23 mouse cellular contexts compared by ENCODE assay signal in the genomic region with DNA sequence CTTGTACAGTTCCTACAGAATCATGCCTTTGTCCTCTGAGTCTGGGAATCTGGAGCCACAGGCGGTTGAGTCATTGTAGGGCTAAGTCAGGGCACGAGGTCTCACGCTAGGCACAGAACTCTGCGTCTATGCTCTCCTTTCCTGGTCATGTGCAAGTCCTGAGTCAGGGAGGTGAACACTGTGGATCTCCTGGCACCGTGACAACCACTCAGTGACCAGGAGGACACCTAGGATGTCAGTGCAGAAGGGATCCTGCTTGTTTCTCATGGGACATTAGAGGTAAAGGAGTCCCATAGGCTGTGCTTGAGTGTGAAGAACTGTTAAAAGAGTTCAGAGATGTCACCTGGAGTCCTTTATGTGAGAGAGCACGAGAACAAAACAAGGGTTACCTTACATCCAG. TPM values are rescaled to one million over a fixed set of nuclear protein-coding genes. Genes with fewer than 3 reads are reported as not detected.
DNase-seq lines count a peak whose midpoint lies in the region; ATAC-seq and TF ChIP-seq lines count a peak whose summit lies in the region.
"Had no signal": no experiment of that assay in that cellular context is flagged by ENCODE, and none has a peak within 500 bp of the region (broad histone marks: within the 10 kb centered on the region; RNA-seq: fewer than 3 reads in every experiment).

No protein-coding gene starts in this region.

- WGBS in liver, embryonic 12.5 days (ENCODE audit: insufficient replicate concordance), result 87% methylated on average over 6 of the region's 6 CpGs
- 88% methylated on average over 6 of the region's 6 CpGs for WGBS in liver, embryonic 11.5 days
- WGBS in liver, postnatal 0 days (ENCODE audit: insufficient replicate concordance), result 91% methylated on average over 6 of the region's 6 CpGs

- no peaks in the 10 kb centered on the region for H3K27me3 ChIP-seq in liver, embryonic 12.5 days (replicated peaks)
- H3K27me3 ChIP-seq in liver, embryonic 11.5 days (replicated peaks; ENCODE audit: control insufficient read depth, insufficient read depth, low read length), result no peaks in the 10 kb centered on the region
- H3K27me3 ChIP-seq in liver, postnatal 0 days (ENCODE audit: insufficient read depth, low read length), result no peaks in the 10 kb centered on the region
- H3K27me3 ChIP-seq: embryonic facial prominence, embryonic 15.5 days; heart, embryonic 12.5 days; hindbrain, embryonic 13.5 days; intestine, embryonic 15.5 days had no signal

- peak; percentile 89 for DNase-seq in heart, adult 11 months
- no peak for DNase-seq in heart, postnatal 14 days
- no peak for DNase-seq in liver, embryonic 11.5 days (ENCODE audit: low spot score)
- DNase-seq in liver, postnatal 0 days, result no peak
- no peak for DNase-seq in gastrocnemius, postnatal 25 days
- DNase-seq in lung, postnatal 4 days, result no peak
- DNase-seq: adrenal gland, postnatal 10 days; cerebellum, adult 18-20 months; cerebellum, adult 9-11 months; gastrocnemius, adult 2 months; heart, adult 2 months; heart, postnatal 36 days had no signal

- H3K27ac ChIP-seq in liver, embryonic 12.5 days, result peak overlapping the region; percentile 100
- H3K27ac ChIP-seq in liver, embryonic 11.5 days (ENCODE audit: low read depth, low read length), result no peak overlapping the region; the same call in 1 of the 2 replicates
- H3K27ac ChIP-seq in liver, postnatal 0 days (ENCODE audit: low read depth), result peak overlapping the region; percentile 94
- H3K27ac ChIP-seq: embryonic facial prominence, embryonic 15.5 days; forebrain, embryonic 10.5 days; gastrocnemius, adult 2 months; heart, adult 2 months; hindbrain, embryonic 13.5 days; intestine, embryonic 15.5 days had no signal

- H3K36me3 ChIP-seq in liver, embryonic 12.5 days, result 0 out of 2 replicates have a peak, but pooled peaks cover 7% of the 10 kb centered on the region
- no peaks in the 10 kb centered on the region for H3K36me3 ChIP-seq in liver, embryonic 11.5 days (ENCODE audit: control insufficient read depth, insufficient read depth, low read length)
- no peaks in the 10 kb centered on the region for H3K36me3 ChIP-seq in liver, postnatal 0 days (replicated peaks; ENCODE audit: insufficient read depth, low read length)
- H3K36me3 ChIP-seq: embryonic facial prominence, embryonic 15.5 days; forebrain, embryonic 10.5 days; G1E; heart, embryonic 12.5 days; hindbrain, embryonic 13.5 days; intestine, embryonic 15.5 days had no signal

- intact Hi-C loops in heart, postnatal 14 days (cut with DNase I), result no loop called here

- H3K4me3 ChIP-seq in liver, embryonic 12.5 days, result no peak overlapping the region
- H3K4me3 ChIP-seq in liver, embryonic 11.5 days (ENCODE audit: low read depth, low read length), result no peak overlapping the region
- H3K4me3 ChIP-seq in liver, postnatal 0 days (ENCODE audit: low read depth, low read length), result no peak overlapping the region
- H3K4me3 ChIP-seq: embryonic facial prominence, embryonic 15.5 days; erythroblast, embryonic 14.5 days; forebrain, embryonic 10.5 days; gastrocnemius, adult 2 months; heart, adult 2 months; heart, embryonic 12.5 days; hindbrain, embryonic 13.5 days; intestine, embryonic 15.5 days had no signal

- TF ChIP-seq CTCF in liver, postnatal 0 days (IDR thresholded peaks at IDR 0.05; ENCODE audit: low read depth), result no peak

- H3K4me1 ChIP-seq in liver, embryonic 12.5 days, result peaks cover 93% of the 10 kb centered on the region
- peaks cover 65% of the 10 kb centered on the region for H3K4me1 ChIP-seq in liver, embryonic 11.5 days (replicated peaks; ENCODE audit: control insufficient read depth, insufficient read depth, low read length)
- H3K4me1 ChIP-seq in liver, postnatal 0 days (ENCODE audit: insufficient read depth), result peaks cover 74% of the 10 kb centered on the region

- H3K4me2 ChIP-seq in liver, embryonic 12.5 days, result no peak overlapping the region
- no peak overlapping the region for H3K4me2 ChIP-seq in liver, embryonic 11.5 days
- no peak overlapping the region for H3K4me2 ChIP-seq in liver, postnatal 0 days (ENCODE audit: low read depth, low read length)
- H3K4me2 ChIP-seq: embryonic facial prominence, embryonic 15.5 days; heart, embryonic 12.5 days; hindbrain, embryonic 13.5 days; intestine, embryonic 15.5 days had no signal

- no peak for ATAC-seq in liver, embryonic 12.5 days
- ATAC-seq in liver, embryonic 11.5 days (replicated peaks; ENCODE audit: low FRiP score), result no peak
- ATAC-seq in liver, postnatal 0 days, result no peak
- ATAC-seq: CD4-positive, CD25-positive, alpha-beta regulatory T cell, adult 4 months; forebrain, embryonic 14.5 days; intestine, embryonic 15.5 days had no signal

- peak overlapping the region; percentile 53; the same call in 1 of the 2 replicates for H3K9ac ChIP-seq in liver, embryonic 12.5 days
- no peak overlapping the region for H3K9ac ChIP-seq in liver, embryonic 11.5 days (ENCODE audit: low read depth, low read length)
- H3K9ac ChIP-seq in liver, postnatal 0 days (replicated peaks), result no peak overlapping the region
- H3K9ac ChIP-seq: embryonic facial prominence, embryonic 15.5 days; heart, embryonic 12.5 days; hindbrain, embryonic 13.5 days; intestine, embryonic 15.5 days had no signal

- no peaks in the 10 kb centered on the region for H3K9me3 ChIP-seq in liver, embryonic 12.5 days (replicated peaks)
- H3K9me3 ChIP-seq in liver, embryonic 11.5 days (ENCODE audit: control insufficient read depth, low read length), result no peaks in the 10 kb centered on the region
- H3K9me3 ChIP-seq in liver, postnatal 0 days (ENCODE audit: low read length), result no peaks in the 10 kb centered on the region
- H3K9me3 ChIP-seq: embryonic facial prominence, embryonic 15.5 days; forebrain, embryonic 10.5 days; G1E; heart, embryonic 12.5 days; hindbrain, embryonic 13.5 days; intestine, embryonic 15.5 days had no signal

- TF ChIP-seq EP300 in liver, postnatal 0 days (IDR thresholded peaks at IDR 0.05; ENCODE audit: low read depth), result no peak

RNA-seq across cellular contexts. Expression of gene Lipc, which starts 26.8 kb away (rescaled TPM):
- under 1 TPM in 1 of 2 experiments, not detected in 1; 0.36 TPM for total RNA-seq in heart, postnatal 14 days (2021)
- polyA plus RNA-seq in liver, embryonic 12.5 days (2016; fragmentation: Nextera tagmentation; extraction: Ambion mirVana), result 15.4 and 17.5 TPM in 2 replicates
- 15.0 and 16.7 TPM in 2 replicates for polyA plus RNA-seq in liver, embryonic 11.5 days (2014; fragmentation: Nextera tagmentation; extraction: Ambion mirVana)
- 104 and 108 TPM in 2 replicates for polyA plus RNA-seq in liver, postnatal 0 days (2015; fragmentation: Nextera tagmentation; extraction: Ambion mirVana)
- total RNA-seq in gastrocnemius, postnatal 25 days (2021), result not detected
- total RNA-seq: gastrocnemius, adult 2 months; heart, postnatal 36 days had no signal
- polyA plus RNA-seq: CD4-positive, CD25-positive, alpha-beta regulatory T cell, adult 4 months; embryonic facial prominence, embryonic 11.5 days; forebrain, embryonic 10.5 days; G1E; hindbrain, embryonic 13.5 days had no signal
